26 mouse cellular contexts compared by ENCODE assay signal in the genomic region with DNA sequence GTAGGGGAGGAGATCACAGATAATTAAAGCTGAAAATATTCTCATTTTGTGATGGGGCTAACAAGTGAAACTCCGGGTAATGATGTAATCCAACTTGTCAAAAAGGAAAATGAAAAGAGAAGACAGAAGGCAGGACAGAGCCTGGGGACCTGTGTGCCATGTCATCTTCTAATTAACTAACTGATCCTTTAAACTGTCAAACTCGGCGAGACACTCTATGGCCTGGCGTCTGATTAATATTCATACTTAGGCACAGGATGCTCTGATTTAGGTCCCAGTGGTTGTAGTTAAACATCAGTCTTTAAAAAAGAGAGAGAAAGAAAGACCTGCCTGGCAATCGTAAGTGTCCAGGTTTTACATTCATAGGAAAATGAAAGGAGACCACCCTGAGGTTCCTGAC.
"Had no signal": no experiment of that assay in that cellular context is flagged by ENCODE, and none has a peak within 500 bp of the region (broad histone marks: within the 10 kb centered on the region; RNA-seq: fewer than 3 reads in every experiment).

No protein-coding gene starts in this region.

- DNase-seq: gastrocnemius, adult 2 months; gastrocnemius, postnatal 10 days; gastrocnemius, postnatal 25 days; heart, adult 2 months; heart, postnatal 10 days; heart, postnatal 4 days; kidney, adult 18-20 months; kidney, adult 8-10 months; kidney, postnatal 25 days; kidney, postnatal 4 days; liver had no signal

- H3K27me3 ChIP-seq: hindbrain, embryonic 12.5 days; intestine, embryonic 15.5 days; kidney, embryonic 15.5 days; limb, embryonic 12.5 days had no signal

- ATAC-seq: forebrain, embryonic 16.5 days; hindbrain, embryonic 16.5 days; inflammation-experienced regulatory T-cells, adult 6 months; intestine, embryonic 15.5 days; intestine, postnatal 0 days had no signal

- H3K9me3 ChIP-seq: hindbrain, embryonic 10.5 days; hindbrain, embryonic 12.5 days; intestine, embryonic 15.5 days; kidney, embryonic 15.5 days; limb, embryonic 10.5 days; limb, embryonic 12.5 days had no signal

- H3K36me3 ChIP-seq: hindbrain, embryonic 10.5 days; hindbrain, embryonic 12.5 days; intestine, embryonic 15.5 days; kidney, embryonic 15.5 days; limb, embryonic 10.5 days; limb, embryonic 12.5 days had no signal

- H3K4me3 ChIP-seq: gastrocnemius, adult 2 months; heart, adult 2 months; hindbrain, embryonic 10.5 days; hindbrain, embryonic 12.5 days; intestine, embryonic 15.5 days; kidney, embryonic 15.5 days; layer of hippocampus, adult 2 months; left cerebral cortex, adult 2 months; limb, embryonic 10.5 days; limb, embryonic 12.5 days had no signal

- H3K9ac ChIP-seq: hindbrain, embryonic 12.5 days; hindbrain, embryonic 14.5 days; intestine, embryonic 15.5 days; kidney, embryonic 15.5 days; limb, embryonic 12.5 days had no signal

- H3K4me2 ChIP-seq: heart, embryonic 11.5 days; hindbrain, embryonic 12.5 days; hindbrain, embryonic 14.5 days; intestine, embryonic 15.5 days; kidney, embryonic 15.5 days; limb, embryonic 12.5 days had no signal

- H3K27ac ChIP-seq: gastrocnemius, adult 2 months; heart, adult 2 months; hindbrain, embryonic 10.5 days; hindbrain, embryonic 12.5 days; hindbrain, embryonic 14.5 days; intestine, embryonic 15.5 days; kidney, embryonic 15.5 days; kidney, postnatal 0 days; layer of hippocampus, adult 2 months; left cerebral cortex, adult 2 months; limb, embryonic 10.5 days; limb, embryonic 12.5 days had no signal
